Mouse (Mus musculus) ES-E14 (cell line): ENCODE results near the gene Rnf227.

Experiments
- HCFC1 ChIP-seq: IDR thresholded peaks from 2 replicates; pipeline ENCODE4 v1.6.1; 2012; ENCODE audit warnings: low read length, inconsistent platforms, borderline replicate concordance; ENCODE audit not compliant: insufficient read depth
- MAFK ChIP-seq: IDR thresholded peaks from 2 replicates; pipeline ENCODE4 v1.6.1; 2014; ENCODE audit warnings: mild to moderate bottlenecking, low read depth, low read length, inconsistent platforms; ENCODE audit not compliant: insufficient read depth
- ZC3H11A ChIP-seq: IDR thresholded peaks from 2 replicates; pipeline ENCODE4 v1.6.1; 2012; ENCODE audit warnings: low read depth, mild to moderate bottlenecking, inconsistent platforms, low read length, borderline replicate concordance

DNA sequence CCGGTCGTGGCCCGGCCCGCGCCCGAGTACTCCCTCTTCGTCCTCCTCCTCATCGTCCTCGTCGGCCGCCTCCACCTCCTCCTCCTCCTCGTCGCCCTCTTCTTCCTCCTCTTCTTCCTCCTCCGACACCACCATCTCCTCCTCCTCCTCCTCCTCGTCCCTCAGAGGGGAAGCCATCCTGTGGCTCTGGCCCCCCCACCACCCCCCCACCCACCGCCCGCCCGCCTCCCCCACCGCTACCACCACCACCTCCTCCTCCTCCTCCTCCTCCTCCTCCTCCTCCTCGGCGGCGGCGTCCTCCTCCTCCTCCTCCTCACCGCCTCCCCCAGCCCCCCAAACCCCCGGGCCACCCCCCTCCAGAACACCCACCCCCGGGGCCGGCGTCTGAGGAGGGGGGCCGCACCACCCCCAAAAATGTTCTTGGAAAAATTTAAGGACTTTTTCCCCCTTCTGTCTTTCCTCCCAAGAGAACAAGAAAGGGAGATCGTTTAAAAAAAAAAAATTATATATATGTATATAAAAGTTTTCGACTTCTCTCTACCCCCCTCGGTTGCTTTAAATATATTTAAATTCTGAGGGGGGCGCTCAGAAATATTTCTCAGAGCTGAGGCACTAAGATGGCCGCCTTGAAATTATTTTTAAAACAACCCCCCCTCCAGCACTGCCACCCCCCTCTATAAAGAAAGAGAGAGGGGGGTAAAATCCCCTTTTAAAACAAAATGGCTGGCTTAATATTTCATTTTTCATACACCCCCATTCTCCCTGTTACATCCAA lies 29.1 kb downstream of the Rnf227 start, which contains the start of gene Chd3:
- no peak for TF ChIP-seq HCFC1
- TF ChIP-seq ZC3H11A = no peak
- TF ChIP-seq MAFK = no peak
